Mouse (Mus musculus): Measurements from ENCODE around the gene Gla. TPM values are rescaled to one million over a fixed set of nuclear protein-coding genes. Genes with fewer than 3 reads are reported as not detected.
A peak's percentile ranks its signal among the peaks of the same experiment; 100 is the strongest.

Gla gene
- polyA plus RNA-seq, 1 experiment from 2014 or later, result 5.0 TPM

- no peaks in the 10 kb centered on the region for H3K27me3 ChIP-seq
- peaks cover 19% of the 10 kb centered on the region for H3K4me1 ChIP-seq (replicated peaks)
- no peak overlapping the region for H3K4me2 ChIP-seq
- no peaks in the 10 kb centered on the region for H3K9me3 ChIP-seq (replicated peaks)
- no peak overlapping the region for H3K4me3 ChIP-seq (replicated peaks)
- peaks cover 19% of the 10 kb centered on the region for H3K36me3 ChIP-seq (replicated peaks)
- WGBS (ENCODE audit: insufficient replicate concordance), result 65% methylated on average over 4 of the region's 4 CpGs
- no peak overlapping the region for H3K27ac ChIP-seq (replicated peaks)
- no peak for ATAC-seq (ENCODE audit: insufficient read depth)
- H3K9ac ChIP-seq, result no peak overlapping the region
Measured at GRCm38 (mm10) chrX:134588261-134588660, 12.7 kb downstream of the Gla start.

- 15% methylated on average over 8 of the region's 8 CpGs for WGBS (ENCODE audit: insufficient replicate concordance)
- no peak for ATAC-seq (ENCODE audit: insufficient read depth)
- H3K9ac ChIP-seq, result peak overlapping the region; percentile 56
- peaks cover 30% of the 10 kb centered on the region for H3K4me1 ChIP-seq (replicated peaks)
- H3K36me3 ChIP-seq (replicated peaks), result peaks cover 19% of the 10 kb centered on the region
- H3K27me3 ChIP-seq, result no peaks in the 10 kb centered on the region
- peak overlapping the region; percentile 64 for H3K4me3 ChIP-seq (replicated peaks)
- H3K27ac ChIP-seq (replicated peaks), result peak overlapping the region; percentile 76; the same call in 1 of the 2 replicates
- no peaks in the 10 kb centered on the region for H3K9me3 ChIP-seq (replicated peaks)
- H3K4me2 ChIP-seq, result peak overlapping the region; percentile 69
Measured at GRCm38 (mm10) chrX:134586447-134586846, 14.5 kb downstream of the Gla start.

GRCm38 (mm10) chrX:134585103-134586002 is 15.6 kb downstream of the Gla start, which contains the start of gene Rpl36a:
Rpl36a (plus strand) TSS chrX:134585654.
- ATAC-seq (ENCODE audit: insufficient read depth), result peak; percentile 90
- Histone ChIP-seq H3K9ac (peak within 1 kb of the TSS; percentile 56), H3K4me3 (replicated peaks) (peak within 1 kb of the TSS; percentile 64), H3K9me3 (replicated peaks) (no peaks in the 10 kb centered on the region), H3K27me3 (no peaks in the 10 kb centered on the region), H3K27ac (replicated peaks) (peak within 1 kb of the TSS; percentile 76), H3K4me2 (peak within 1 kb of the TSS; percentile 69), H3K36me3 (replicated peaks) (peaks cover 19% of the 10 kb centered on the region), H3K4me1 (replicated peaks) (peaks cover 37% of the 10 kb centered on the region)
- WGBS (ENCODE audit: insufficient replicate concordance), result 18% methylated on average over 45 of the region's 45 CpGs

- WGBS (ENCODE audit: insufficient replicate concordance), result 25% methylated on average over 11 of the region's 11 CpGs
- no peaks in the 10 kb centered on the region for H3K27me3 ChIP-seq
- H3K9ac ChIP-seq, result peak within 1 kb of the TSS; percentile 27; the same call in 1 of the 2 replicates
- H3K4me1 ChIP-seq (replicated peaks), result peaks cover 37% of the 10 kb centered on the region
- peak within 1 kb of the TSS; percentile 44 for H3K4me3 ChIP-seq (replicated peaks)
- H3K36me3 ChIP-seq (replicated peaks), result peaks cover 8% of the 10 kb centered on the region; the same call in 1 of the 2 replicates
- peak within 1 kb of the TSS; percentile 65 for H3K27ac ChIP-seq (replicated peaks)
- no peak for ATAC-seq (ENCODE audit: insufficient read depth)
- peak within 1 kb of the TSS; percentile 62 for H3K4me2 ChIP-seq
- H3K9me3 ChIP-seq (replicated peaks), result no peaks in the 10 kb centered on the region
Measured at GRCm38 (mm10) chrX:134582888-134583669, 17.8 kb downstream of the Gla start, which contains the start of gene Btk. Btk (minus strand) TSS chrX:134583570.

GRCm38 (mm10) chrX:134582270-134582669 is 18.7 kb downstream of the Gla start:
- WGBS (ENCODE audit: insufficient replicate concordance), result 36% methylated on average over 11 of the region's 11 CpGs
- Histone ChIP-seq H3K9me3 (replicated peaks) (no peaks in the 10 kb centered on the region), H3K9ac (peak overlapping the region; percentile 27; the same call in 1 of the 2 replicates), H3K36me3 (replicated peaks) (0 out of 2 replicates have a peak, but pooled peaks cover under 1% of the 10 kb centered on the region), H3K4me1 (replicated peaks) (peaks cover 37% of the 10 kb centered on the region), H3K4me2 (peak overlapping the region; percentile 62), H3K4me3 (replicated peaks) (peak overlapping the region; percentile 44), H3K27ac (replicated peaks) (peak overlapping the region; percentile 65), H3K27me3 (no peaks in the 10 kb centered on the region)
- no peak for ATAC-seq (ENCODE audit: insufficient read depth)

- peak overlapping the region; percentile 44; the same call in 1 of the 2 replicates for H3K4me3 ChIP-seq (replicated peaks)
- 58% methylated on average over 14 of the region's 14 CpGs for WGBS (ENCODE audit: insufficient replicate concordance)
- H3K27me3 ChIP-seq, result no peaks in the 10 kb centered on the region
- no peaks in the 10 kb centered on the region for H3K9me3 ChIP-seq (replicated peaks)
- no peaks in the 10 kb centered on the region for H3K36me3 ChIP-seq (replicated peaks)
- peak overlapping the region; percentile 62 for H3K4me2 ChIP-seq
- no peak overlapping the region for H3K9ac ChIP-seq
- no peak for ATAC-seq (ENCODE audit: insufficient read depth)
- no peak overlapping the region; the same call in 1 of the 2 replicates for H3K27ac ChIP-seq (replicated peaks)
- H3K4me1 ChIP-seq (replicated peaks), result peaks cover 33% of the 10 kb centered on the region
Measured at GRCm38 (mm10) chrX:134580528-134581305, 20.2 kb downstream of the Gla start.

- Histone ChIP-seq H3K4me2 (no peak overlapping the region), H3K4me3 (replicated peaks) (no peak overlapping the region), H3K9ac (no peak overlapping the region), H3K9me3 (replicated peaks) (no peaks in the 10 kb centered on the region), H3K27ac (replicated peaks) (no peak overlapping the region), H3K36me3 (replicated peaks) (no peaks in the 10 kb centered on the region), H3K27me3 (no peaks in the 10 kb centered on the region), H3K4me1 (replicated peaks) (peaks cover 15% of the 10 kb centered on the region; the same call in 1 of the 2 replicates)
- ATAC-seq (ENCODE audit: insufficient read depth), result no peak
- 69% methylated on average over 4 of the region's 4 CpGs for WGBS (ENCODE audit: insufficient replicate concordance)
Measured at GRCm38 (mm10) chrX:134577896-134578295, 23.0 kb downstream of the Gla start.

- no peaks in the 10 kb centered on the region for H3K4me1 ChIP-seq (replicated peaks)
- H3K4me2 ChIP-seq, result no peak overlapping the region
- no peaks in the 10 kb centered on the region for H3K36me3 ChIP-seq (replicated peaks)
- H3K27ac ChIP-seq (replicated peaks), result no peak overlapping the region
- no peak for ATAC-seq (ENCODE audit: insufficient read depth)
- H3K27me3 ChIP-seq, result no peaks in the 10 kb centered on the region
- no peaks in the 10 kb centered on the region for H3K9me3 ChIP-seq (replicated peaks)
- H3K9ac ChIP-seq, result no peak overlapping the region
- WGBS (ENCODE audit: insufficient replicate concordance), result 57% methylated on average over 8 of the region's 8 CpGs
- H3K4me3 ChIP-seq (replicated peaks), result no peak overlapping the region
Measured at GRCm38 (mm10) chrX:134566536-134567222, 34.2 kb downstream of the Gla start.

- Histone ChIP-seq H3K4me3 (replicated peaks) (no peak overlapping the region), H3K9ac (no peak overlapping the region), H3K27ac (replicated peaks) (no peak overlapping the region), H3K9me3 (replicated peaks) (no peaks in the 10 kb centered on the region), H3K4me2 (no peak overlapping the region), H3K27me3 (no peaks in the 10 kb centered on the region), H3K36me3 (replicated peaks) (no peaks in the 10 kb centered on the region), H3K4me1 (replicated peaks) (no peaks in the 10 kb centered on the region)
- 30% methylated on average over 4 of the region's 4 CpGs for WGBS (ENCODE audit: insufficient replicate concordance)
- no peak; the same call in 1 of the 2 replicates for ATAC-seq (ENCODE audit: insufficient read depth)
Measured at GRCm38 (mm10) chrX:134564326-134564725, 36.6 kb downstream of the Gla start.

- Histone ChIP-seq H3K4me2 (no peak overlapping the region), H3K9me3 (replicated peaks) (no peaks in the 10 kb centered on the region), H3K4me1 (replicated peaks) (no peaks in the 10 kb centered on the region), H3K9ac (no peak overlapping the region), H3K27ac (replicated peaks) (no peak overlapping the region), H3K27me3 (no peaks in the 10 kb centered on the region), H3K4me3 (replicated peaks) (no peak overlapping the region), H3K36me3 (replicated peaks) (no peaks in the 10 kb centered on the region)
- 66% methylated on average over 6 of the region's 6 CpGs for WGBS (ENCODE audit: insufficient replicate concordance)
- no peak for ATAC-seq (ENCODE audit: insufficient read depth)
Measured at GRCm38 (mm10) chrX:134554425-134554824, 46.5 kb downstream of the Gla start.

Data from liver, embryonic 15.5 days (tissue).